In the genomic region with DNA sequence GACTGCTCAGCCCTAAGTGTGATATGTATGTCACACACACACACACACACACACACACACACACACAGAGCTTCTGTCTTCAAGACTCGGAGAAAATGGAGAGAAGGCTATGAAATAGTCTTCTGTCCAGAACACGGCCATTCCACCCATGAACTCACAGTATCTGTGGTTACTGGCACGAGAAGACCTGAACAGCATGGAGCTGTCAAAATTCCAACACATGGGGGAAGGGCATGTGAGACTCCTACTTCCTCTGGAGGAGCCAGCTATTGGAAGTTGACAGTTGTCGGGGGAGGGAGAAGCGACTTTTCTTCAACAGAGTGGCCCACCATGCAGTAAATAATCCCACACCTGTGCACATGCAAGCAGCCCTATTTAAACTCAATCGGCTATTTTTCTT, we compare ENCODE assay signal across 26 mouse cellular contexts. TPM values are rescaled to one million over a fixed set of nuclear protein-coding genes. Genes with fewer than 3 reads are reported as not detected.
DNase-seq lines count a peak whose midpoint lies in the region; ATAC-seq lines count a peak whose summit lies in the region.
"Had no signal": no experiment of that assay in that cellular context is flagged by ENCODE, and none has a peak within 500 bp of the region (broad histone marks: within the 10 kb centered on the region; RNA-seq: fewer than 3 reads in every experiment).

No protein-coding gene starts in this region.

- no peaks in the 10 kb centered on the region for H3K9me3 ChIP-seq in embryonic facial prominence, embryonic 10.5 days
- H3K9me3 ChIP-seq: forebrain, embryonic 15.5 days; heart, embryonic 13.5 days; hindbrain, embryonic 10.5 days; intestine, embryonic 15.5 days; limb, embryonic 10.5 days; limb, embryonic 15.5 days; liver, embryonic 13.5 days had no signal

- peak; percentile 30 for DNase-seq in kidney, postnatal 10 days
- DNase-seq in kidney, postnatal 14 days: no peak
- peak; percentile 55 for DNase-seq in cerebellum, adult 8-10 months
- peak; percentile 68 to 80 for DNase-seq in cerebellum, postnatal 25 days
- DNase-seq in layer of hippocampus, postnatal 36 days: no peak
- DNase-seq in embryonic facial prominence, embryonic 10.5 days (ENCODE audit: low spot score): no peak
- DNase-seq: adrenal gland, postnatal 14 days; gastrocnemius, adult 2 months; heart, adult 2 months; heart, postnatal 10 days; kidney, adult 9 months; kidney, postnatal 25 days; liver, embryonic 13.5 days; lung, adult 18-20 months; midbrain, embryonic 14.5 days; right cerebral cortex, postnatal 14 days had no signal

- no peaks in the 10 kb centered on the region for H3K36me3 ChIP-seq in embryonic facial prominence, embryonic 10.5 days (replicated peaks)
- H3K36me3 ChIP-seq: forebrain, embryonic 15.5 days; heart, embryonic 13.5 days; hindbrain, embryonic 10.5 days; intestine, embryonic 15.5 days; limb, embryonic 10.5 days; limb, embryonic 15.5 days; liver, embryonic 13.5 days had no signal

- no peak overlapping the region for H3K4me3 ChIP-seq in embryonic facial prominence, embryonic 10.5 days
- H3K4me3 ChIP-seq: forebrain, embryonic 15.5 days; gastrocnemius, adult 2 months; heart, adult 2 months; heart, embryonic 13.5 days; hindbrain, embryonic 10.5 days; intestine, embryonic 15.5 days; limb, embryonic 10.5 days; limb, embryonic 15.5 days; liver, embryonic 13.5 days had no signal

- no peaks in the 10 kb centered on the region for H3K27me3 ChIP-seq in embryonic facial prominence, embryonic 10.5 days (replicated peaks; ENCODE audit: low read depth, poor library complexity, severe bottlenecking)
- H3K27me3 ChIP-seq: forebrain, embryonic 15.5 days; heart, embryonic 13.5 days; intestine, embryonic 15.5 days; limb, embryonic 15.5 days; liver, embryonic 13.5 days had no signal

- no peak overlapping the region for H3K27ac ChIP-seq in embryonic facial prominence, embryonic 10.5 days (replicated peaks)
- H3K27ac ChIP-seq: forebrain, embryonic 15.5 days; gastrocnemius, adult 2 months; heart, adult 2 months; heart, embryonic 13.5 days; hindbrain, embryonic 10.5 days; intestine, embryonic 15.5 days; limb, embryonic 10.5 days; limb, embryonic 15.5 days; liver, embryonic 13.5 days had no signal

- whole genome bisulfite sequencing in embryonic facial prominence, embryonic 10.5 days: 82% methylated on average over 6 of the region's 6 CpGs

- H3K4me1 ChIP-seq in embryonic facial prominence, embryonic 10.5 days: peaks cover 19% of the 10 kb centered on the region
- H3K4me1 ChIP-seq: forebrain, embryonic 15.5 days; hindbrain, embryonic 10.5 days; intestine, embryonic 15.5 days; limb, embryonic 15.5 days; liver, embryonic 13.5 days had no signal

- peak; percentile 31 for ATAC-seq in cerebellum, adult (ENCODE audit: insufficient number of reproducible peaks, low FRiP score, low TSS enrichment)
- ATAC-seq in erythroblast, adult 5-6 weeks (replicated peaks; ENCODE audit: low FRiP score, poor library complexity, severe bottlenecking): no peak
- ATAC-seq: forebrain, embryonic 15.5 days; hindbrain, embryonic 16.5 days; intestine, embryonic 15.5 days; lung, postnatal 0 days had no signal

RNA-seq across cellular contexts. Expression of gene Fam122a, which starts 42.9 kb away (rescaled TPM):
- total RNA-seq in layer of hippocampus, postnatal 36 days (2021): 10 to 100 TPM; 28.1 to 35.2 TPM
- 37.8 and 40.9 TPM in 2 replicates for total RNA-seq in erythroblast, adult 5-6 weeks (2015; ENCODE audit: low replicate concordance)
- total RNA-seq in erythroblast, adult 5-6 weeks (2017; ENCODE audit: low replicate concordance): 6.3 and 12.1 TPM in 2 replicates
- 43.4 and 46.2 TPM in 2 replicates for polyA plus RNA-seq in embryonic facial prominence, embryonic 10.5 days (2016; fragmentation: Nextera tagmentation; extraction: Ambion mirVana)

Comparison
In these comparisons a context has a peak if more than half of its experiments do, and no peak if none do; other contexts are left out.
1. DNase-seq: peak in kidney, postnatal 10 days (single experiment), cerebellum, adult 8-10 months (single experiment) and cerebellum, postnatal 25 days (2 of 2); none in kidney, postnatal 14 days (single experiment), layer of hippocampus, postnatal 36 days (0 of 2) and embryonic facial prominence, embryonic 10.5 days (single experiment).